Mouse (Mus musculus) forebrain, embryonic 14.5 days (tissue): ENCODE measurements at regions not wholly inside any gene's neighbourhood (a gene's known extent, or its start where the extent isn't known, plus 50 kb on each side); places are given as distances from the start of the nearest gene placed in this dataset.
"Not testable (repeated sequence)": the region's sequence is repeated elsewhere in the genome, so short reads cannot be mapped to it uniquely, and the experiment has no call there.

Experiments used
- ATAC-seq: fragments of 200-750 bp; cut with Nextera tagmentation; 2 replicates; pipeline ENCODE4 v1.8.0; 2017; ENCODE audit warnings: mild to moderate bottlenecking, moderate library complexity
- DNase-seq: peaks from one replicate; pipeline ENCODE4 v3.0.0-alpha.2; 2015; ENCODE audit warnings: low spot score
- H3K27ac ChIP-seq: fragments of 300-500 bp; sonication (generic); 2 replicates; pipeline ENCODE4 v1.5.1; 2014; ENCODE audit warnings: low read depth, mild to moderate bottlenecking, control low read depth, low read length, moderate library complexity
- H3K27me3 ChIP-seq: fragments of 300-500 bp; sonication (generic); replicated peaks from 2 replicates; pipeline ENCODE4 v1.6.1; 2014; ENCODE audit warnings: low read length, control low read depth, mixed read lengths; ENCODE audit not compliant: control insufficient read depth, insufficient read depth
- H3K36me3 ChIP-seq: fragments of 300-500 bp; sonication (generic); 2 replicates; pipeline ENCODE4 v1.6.1; 2014; ENCODE audit warnings: low read length, control low read depth; ENCODE audit not compliant: control insufficient read depth, insufficient read depth
- H3K4me1 ChIP-seq: fragments of 300-500 bp; sonication (generic); 2 replicates; pipeline ENCODE4 v1.6.1; 2014; ENCODE audit warnings: antibody characterized with exemption, low read length, control low read depth; ENCODE audit not compliant: control insufficient read depth, insufficient read depth
- H3K4me2 ChIP-seq: fragments of 300-500 bp; sonication (generic); 2 replicates; pipeline ENCODE4 v1.6.1; 2014; ENCODE audit warnings: mild to moderate bottlenecking, control low read depth, low read length
- H3K4me3 ChIP-seq: fragments of 300-500 bp; sonication (generic); 2 replicates; pipeline ENCODE4 v1.5.1; 2014; ENCODE audit warnings: low read depth, low read length, control low read depth
- H3K9ac ChIP-seq: fragments of 300-500 bp; sonication (generic); 2 replicates; pipeline ENCODE4 v1.6.1; 2014; ENCODE audit warnings: mild to moderate bottlenecking, low read length, control low read depth, moderate library complexity
- H3K9me3 ChIP-seq: fragments of 300-500 bp; sonication (generic); replicated peaks from 2 replicates; pipeline ENCODE4 v1.6.1; 2016; ENCODE audit warnings: low read length, control low read depth, mixed read lengths; ENCODE audit not compliant: control insufficient read depth
- WGBS: fragments of 180-500 bp; shearing (Covaris S2); extraction: QIAGEN DNeasy Blood & Tissue Kit; methylation state at CpG from one replicate; pipeline ENCODE4 v1.1.7; 2014; 5-methylcytosine and 5-hydroxymethylcytosine counted together

GRCm38 (mm10) chrX:31775937-31776336 is 59.0 kb upstream of the Btbd35f25 start:
- ATAC-seq, H3K27me3 ChIP-seq, H3K36me3 ChIP-seq, H3K9ac ChIP-seq, H3K27ac ChIP-seq, H3K4me3 ChIP-seq, H3K4me1 ChIP-seq, DNase-seq, H3K4me2 ChIP-seq: not testable (repeated sequence)
- peaks cover 49% of the 10 kb centered on the region for H3K9me3 ChIP-seq
- 85% methylated on average over 8 of the region's 8 CpGs for WGBS

- Histone ChIP-seq H3K36me3 (no peaks in the 10 kb centered on the region), H3K4me3 (no peak overlapping the region), H3K9me3 (peaks cover 51% of the 10 kb centered on the region), H3K27ac (no peak overlapping the region), H3K9ac (no peak overlapping the region), H3K27me3 (no peaks in the 10 kb centered on the region), H3K4me1 (no peaks in the 10 kb centered on the region), H3K4me2 (no peak overlapping the region)
- 98% methylated on average over 3 of the region's 3 CpGs for WGBS
- ATAC-seq (no peak), DNase-seq (no peak)
Measured at GRCm38 (mm10) chrX:31775255-31775654, 58.3 kb upstream of the Btbd35f25 start.
